Mouse (Mus musculus): ENCODE data around the gene Polr3e.

- no peak for TF ChIP-seq TCF12 (IDR thresholded peaks at IDR 0.05; ENCODE audit: insufficient read depth, poor library complexity, severe bottlenecking)
- TF ChIP-seq MAX (IDR thresholded peaks at IDR 0.05; ENCODE audit: low read depth): no peak
- no peak for TF ChIP-seq POLR2A (IDR thresholded peaks at IDR 0.05; ENCODE audit: insufficient read length, low read depth)
- TF ChIP-seq MYOG (IDR thresholded peaks at IDR 0.05; ENCODE audit: control insufficient read depth in 1 of 3, insufficient read depth in 1 of 3, insufficient read length in 2 of 3, low read depth in 2 of 3): no peak
- no peak for TF ChIP-seq MYOD1 (IDR thresholded peaks at IDR 0.05; ENCODE audit: control insufficient read depth in 1 of 3, insufficient read length in 2 of 3, low read depth in 2 of 3)
- TF ChIP-seq POLR2AphosphoS2 (IDR thresholded peaks at IDR 0.05; ENCODE audit: insufficient read length, low read depth): no peak
- no peak for TF ChIP-seq SRF (IDR thresholded peaks at IDR 0.05; ENCODE audit: control insufficient read depth, insufficient read length, low read depth)
These were observed 15.8 kb upstream of the Polr3e start for GRCm38 (mm10) chr7:120901701-120902100.
